Mouse (Mus musculus): ENCODE data around the gene Cfap97. TPM values are rescaled to one million over a fixed set of nuclear protein-coding genes. Genes with fewer than 3 reads are reported as not detected.

The Cfap97 gene
- polyA plus RNA-seq (2017; shearing (Covaris generic)) = 31.1 TPM

GRCm38 (mm10) chr8:46151202-46152062, at the start of gene Cfap97:
Cfap97 (plus strand) TSS chr8:46151771.

DNA sequence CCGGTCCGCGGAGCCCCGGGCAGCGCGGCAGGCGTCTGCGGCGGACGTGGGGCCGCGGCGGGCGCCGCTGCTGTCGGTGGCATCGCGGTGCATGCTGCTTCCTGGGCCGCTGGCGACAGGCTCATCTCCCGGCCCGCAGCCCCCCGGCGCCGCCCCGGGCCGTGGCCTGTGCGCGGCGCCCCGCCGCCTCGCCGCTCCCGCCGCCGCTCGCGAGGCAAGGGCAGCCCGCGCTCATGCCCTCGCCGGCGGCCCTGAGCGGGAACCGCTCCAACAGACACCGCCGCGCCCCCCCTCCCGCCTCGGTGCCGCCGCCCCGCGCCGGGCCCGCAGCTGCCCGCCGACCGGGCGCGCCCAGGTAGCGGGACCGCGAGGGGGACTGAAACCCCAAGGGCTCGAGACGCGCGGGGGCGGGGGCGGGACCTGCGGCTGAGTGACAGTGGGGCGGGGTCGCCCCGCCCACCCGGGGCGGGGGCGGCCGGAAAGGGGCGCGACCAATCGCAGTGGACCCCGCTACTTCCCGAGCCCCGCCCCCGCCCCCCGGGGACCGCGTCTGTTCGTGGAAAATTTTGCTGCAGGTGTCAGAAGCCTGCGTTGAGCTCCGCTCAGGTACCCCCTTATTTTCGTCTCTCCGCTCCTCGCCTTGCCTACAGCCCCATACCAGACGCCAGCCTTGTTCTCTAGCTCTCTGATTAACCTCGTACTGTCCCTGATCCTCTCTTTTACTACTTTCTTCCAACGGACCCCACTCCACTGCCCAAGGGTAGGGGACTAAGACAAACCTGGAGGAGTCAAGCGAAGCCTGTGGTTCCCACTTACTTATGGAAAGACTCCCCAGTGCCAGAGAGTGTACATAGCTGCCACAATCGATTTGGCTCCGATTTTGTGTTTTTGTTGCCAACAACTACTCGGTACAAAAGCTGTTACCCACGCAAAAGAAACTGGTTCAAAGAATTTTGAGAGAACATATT, 777 bp downstream of the Cfap97 start, which contains the start of gene Snx25:
TSS of gene Snx25 (minus strand) at position 96 of the 968 bp plus-strand sequence.

GRCm38 (mm10) chr8:46210404-46211315, 59.1 kb downstream of the Cfap97 start, which contains the start of gene Slc25a4:
Slc25a4 (minus strand) TSS chr8:46211284.

Other genes with a start within 250 kb of the Cfap97 start
- gene Ccdc110, start 217.2 kb upstream of the Cfap97 start, polyA plus RNA-seq (2017; shearing (Covaris generic)) = not detected
- 2.7 TPM for gene 1700029J07Rik, start 176.5 kb upstream of the Cfap97 start, polyA plus RNA-seq (2017; shearing (Covaris generic))
- gene Ufsp2, start 176.2 kb upstream of the Cfap97 start, polyA plus RNA-seq (2017; shearing (Covaris generic)) = 44.3 TPM
- 0.35 TPM for gene Lrp2bp, start 152.5 kb upstream of the Cfap97 start, polyA plus RNA-seq (2017; shearing (Covaris generic))
- 14.5 TPM for gene Ankrd37, start 146.1 kb upstream of the Cfap97 start, polyA plus RNA-seq (2017; shearing (Covaris generic))
- gene Snx25, start 388 bp downstream of the Cfap97 start, polyA plus RNA-seq (2017; shearing (Covaris generic)) = 20.4 TPM
- gene Slc25a4, start 59.5 kb downstream of the Cfap97 start, polyA plus RNA-seq (2017; shearing (Covaris generic)) = 103 TPM
- gene Helt, start 142.9 kb downstream of the Cfap97 start, polyA plus RNA-seq (2017; shearing (Covaris generic)) = not detected